9 mouse cellular contexts compared by ENCODE assay signal in genomic region chr9:58510452-58510851, GRCm38 (mm10).
"Had no signal": no experiment of that assay in that cellular context is flagged by ENCODE, and none has a peak within 500 bp of the region (broad histone marks: within the 10 kb centered on the region; RNA-seq: fewer than 3 reads in every experiment).

No protein-coding gene starts in this region.

- DNase-seq: kidney, adult 18-20 months; kidney, postnatal 10 days; lung, adult 2 months; lung, postnatal 10 days; right cerebral cortex, postnatal 14 days had no signal

- H3K27me3 ChIP-seq: liver, embryonic 15.5 days; midbrain, embryonic 15.5 days; neural tube, embryonic 13.5 days had no signal

- H3K36me3 ChIP-seq: limb, embryonic 10.5 days; liver, embryonic 15.5 days; midbrain, embryonic 15.5 days; neural tube, embryonic 13.5 days had no signal

- ATAC-seq: midbrain, embryonic 15.5 days had no signal
